Mouse (Mus musculus) neural tube, embryonic 15.5 days (tissue): ENCODE results near the gene Tbx3. TPM values are rescaled to one million over a fixed set of nuclear protein-coding genes. Genes with fewer than 3 reads are reported as not detected.

Source experiments
- ATAC-seq: fragments of 200-750 bp; cut with Nextera tagmentation; 2 replicates; pipeline ENCODE4 v1.8.0; 2017; ENCODE audit warnings: mild to moderate bottlenecking, moderate TSS enrichment, moderate library complexity; ENCODE audit not compliant: low FRiP score
- H3K27ac ChIP-seq: fragments of 300-500 bp; sonication (generic); replicated peaks from 2 replicates; pipeline ENCODE4 v1.5.1; 2015; ENCODE audit warnings: mild to moderate bottlenecking, inconsistent platforms
- H3K27me3 ChIP-seq: fragments of 300-500 bp; sonication (generic); replicated peaks from 2 replicates; pipeline ENCODE4 v1.6.1; 2015; ENCODE audit warnings: inconsistent platforms
- H3K36me3 ChIP-seq: fragments of 300-500 bp; sonication (generic); 2 replicates; pipeline ENCODE4 v1.6.1; 2015; ENCODE audit warnings: inconsistent platforms
- H3K4me1 ChIP-seq: fragments of 300-500 bp; sonication (generic); 2 replicates; pipeline ENCODE4 v1.6.1; 2015; ENCODE audit warnings: inconsistent platforms
- H3K4me2 ChIP-seq: fragments of 300-500 bp; sonication (generic); 2 replicates; pipeline ENCODE4 v1.6.1; 2015; ENCODE audit warnings: inconsistent platforms, mild to moderate bottlenecking, moderate library complexity
- H3K4me3 ChIP-seq: fragments of 300-500 bp; sonication (generic); replicated peaks from 2 replicates; pipeline ENCODE4 v1.5.1; 2015; ENCODE audit warnings: mild to moderate bottlenecking, inconsistent platforms
- H3K9ac ChIP-seq: fragments of 300-500 bp; sonication (generic); replicated peaks from 2 replicates; pipeline ENCODE4 v1.6.1; 2015; ENCODE audit warnings: mild to moderate bottlenecking, inconsistent platforms
- H3K9me3 ChIP-seq: fragments of 300-500 bp; sonication (generic); replicated peaks from 2 replicates; pipeline ENCODE4 v1.6.1; 2016; ENCODE audit warnings: inconsistent platforms
- WGBS: fragments of 180-500 bp; shearing (Covaris S2); methylation state at CpG from one replicate; pipeline ENCODE4 v1.1.7; 2015; ENCODE audit warnings: mixed read lengths; 5-methylcytosine and 5-hydroxymethylcytosine counted together
- polyA plus RNA-seq: library from polyadenylated mRNA; unstranded; fragments of >200 nt; fragmentation: Nextera tagmentation; extraction: Ambion mirVana; gene quantifications from 2 replicates; pipeline ENCODE4 v1.2.1, GENCODE M21; 2015

The Tbx3 gene
- polyA plus RNA-seq, 1 experiment from 2014 or later: 4.1 TPM

DNA sequence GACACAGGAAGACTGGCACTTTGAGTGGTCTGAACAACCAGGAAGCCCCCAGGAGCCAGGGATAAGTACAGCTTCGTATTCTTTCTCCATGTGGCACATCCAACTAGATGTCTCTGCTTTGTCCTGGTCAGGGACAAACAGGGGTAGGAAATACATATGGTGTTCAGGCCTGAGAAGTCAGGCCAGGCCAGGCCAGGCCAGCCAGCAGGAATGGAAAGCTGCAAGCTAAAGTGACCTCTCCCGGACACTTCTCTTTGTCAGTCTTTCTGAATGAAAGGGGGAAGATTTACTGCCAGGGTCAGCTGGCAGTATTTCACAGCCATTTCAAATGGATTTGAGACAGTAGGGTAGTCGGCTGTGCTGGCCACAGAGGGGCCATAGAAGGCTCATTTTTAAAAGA lies 28.8 kb upstream of the Tbx3 start:
- no peak overlapping the region for H3K27ac ChIP-seq
- peaks cover 13% of the 10 kb centered on the region for H3K4me1 ChIP-seq
- H3K9me3 ChIP-seq: no peaks in the 10 kb centered on the region
- no peak overlapping the region for H3K4me2 ChIP-seq
- WGBS: 6% methylated on average over 3 of the region's 3 CpGs
- H3K9ac ChIP-seq: no peak overlapping the region
- H3K4me3 ChIP-seq: no peak overlapping the region
- no peak for ATAC-seq
- peaks cover 9% of the 10 kb centered on the region for H3K27me3 ChIP-seq
- H3K36me3 ChIP-seq: no peaks in the 10 kb centered on the region

GRCm38 (mm10) chr5:119646965-119647364 lies 23.5 kb upstream of the Tbx3 start:
- H3K9ac ChIP-seq: no peak overlapping the region
- H3K4me2 ChIP-seq: no peak overlapping the region
- no peak overlapping the region for H3K4me3 ChIP-seq
- peaks cover 37% of the 10 kb centered on the region for H3K27me3 ChIP-seq
- WGBS: 69% methylated on average over 2 of the region's 2 CpGs
- no peak for ATAC-seq
- H3K9me3 ChIP-seq: no peaks in the 10 kb centered on the region
- no peak overlapping the region for H3K27ac ChIP-seq
- H3K4me1 ChIP-seq: peaks cover 1% of the 10 kb centered on the region; the same call in 1 of the 2 replicates
- no peaks in the 10 kb centered on the region for H3K36me3 ChIP-seq

GRCm38 (mm10) chr5:119651135-119651965 lies 19.1 kb upstream of the Tbx3 start:
- Histone ChIP-seq H3K4me2 (no peak overlapping the region), H3K4me3 (no peak overlapping the region), H3K9me3 (no peaks in the 10 kb centered on the region), H3K4me1 (no peaks in the 10 kb centered on the region), H3K9ac (no peak overlapping the region), H3K27ac (no peak overlapping the region), H3K36me3 (no peaks in the 10 kb centered on the region), H3K27me3 (peaks cover 70% of the 10 kb centered on the region)
- ATAC-seq: no peak
- 40% methylated on average over 13 of the region's 13 CpGs for WGBS

DNA sequence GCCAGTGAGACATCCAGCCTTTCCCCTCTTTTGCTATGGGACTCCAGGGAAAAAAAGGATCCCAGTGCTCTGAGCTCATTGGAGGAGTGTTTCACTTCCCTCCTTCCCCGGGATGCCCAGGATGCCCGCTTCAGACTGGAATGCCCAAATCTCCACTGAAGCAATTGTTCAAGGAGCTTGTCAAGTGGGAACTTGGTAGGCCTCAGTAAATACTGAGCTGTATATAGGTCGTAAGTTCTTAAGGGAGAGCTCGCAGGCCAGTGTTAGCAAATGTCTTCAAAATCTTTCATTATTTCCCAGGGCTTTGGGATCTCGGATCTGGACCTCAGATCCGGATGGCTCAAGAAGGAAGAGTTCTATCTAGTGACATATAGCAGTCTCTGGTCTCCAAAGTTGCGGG lies 14.1 kb upstream of the Tbx3 start:
- no peak for ATAC-seq
- no peak overlapping the region for H3K4me3 ChIP-seq
- H3K9me3 ChIP-seq: no peaks in the 10 kb centered on the region
- peaks cover 91% of the 10 kb centered on the region for H3K27me3 ChIP-seq
- no peak overlapping the region for H3K9ac ChIP-seq
- H3K36me3 ChIP-seq: no peaks in the 10 kb centered on the region
- H3K4me1 ChIP-seq: 0 out of 2 replicates have a peak, but pooled peaks cover 4% of the 10 kb centered on the region
- H3K4me2 ChIP-seq: no peak overlapping the region
- no peak overlapping the region for H3K27ac ChIP-seq
- WGBS: 8% methylated on average over 7 of the region's 7 CpGs

GRCm38 (mm10) chr5:119656856-119657255 lies 13.6 kb upstream of the Tbx3 start:
- H3K9me3 ChIP-seq: no peaks in the 10 kb centered on the region
- peaks cover 89% of the 10 kb centered on the region for H3K27me3 ChIP-seq
- no peak overlapping the region for H3K4me3 ChIP-seq
- H3K36me3 ChIP-seq: no peaks in the 10 kb centered on the region
- WGBS: 2% methylated on average over 21 of the region's 21 CpGs
- H3K4me1 ChIP-seq: 0 out of 2 replicates have a peak, but pooled peaks cover 4% of the 10 kb centered on the region
- H3K9ac ChIP-seq: no peak overlapping the region
- no peak for ATAC-seq
- H3K27ac ChIP-seq: no peak overlapping the region
- no peak overlapping the region for H3K4me2 ChIP-seq

- H3K36me3 ChIP-seq: no peaks in the 10 kb centered on the region
- H3K9ac ChIP-seq: no peak overlapping the region
- H3K4me1 ChIP-seq: 0 out of 2 replicates have a peak, but pooled peaks cover 4% of the 10 kb centered on the region
- no peak for ATAC-seq
- no peak overlapping the region for H3K4me2 ChIP-seq
- 2% methylated on average over 6 of the region's 6 CpGs for WGBS
- no peaks in the 10 kb centered on the region for H3K9me3 ChIP-seq
- H3K27ac ChIP-seq: no peak overlapping the region
- H3K4me3 ChIP-seq: no peak overlapping the region
- peaks cover 91% of the 10 kb centered on the region for H3K27me3 ChIP-seq
These were observed 13.1 kb upstream of the Tbx3 start for GRCm38 (mm10) chr5:119657362-119657761.

GRCm38 (mm10) chr5:119657804-119658203 lies 12.7 kb upstream of the Tbx3 start:
- H3K9me3 ChIP-seq: no peaks in the 10 kb centered on the region
- H3K4me2 ChIP-seq: no peak overlapping the region
- 3% methylated on average over 6 of the region's 6 CpGs for WGBS
- no peak overlapping the region for H3K4me3 ChIP-seq
- no peak overlapping the region for H3K27ac ChIP-seq
- H3K4me1 ChIP-seq: 0 out of 2 replicates have a peak, but pooled peaks cover 4% of the 10 kb centered on the region
- peaks cover 90% of the 10 kb centered on the region for H3K27me3 ChIP-seq
- H3K36me3 ChIP-seq: no peaks in the 10 kb centered on the region
- no peak for ATAC-seq
- H3K9ac ChIP-seq: no peak overlapping the region

GRCm38 (mm10) chr5:119658396-119658795 lies 12.1 kb upstream of the Tbx3 start:
- Histone ChIP-seq H3K4me2 (no peak overlapping the region), H3K27ac (no peak overlapping the region), H3K36me3 (no peaks in the 10 kb centered on the region), H3K4me3 (no peak overlapping the region), H3K9me3 (no peaks in the 10 kb centered on the region), H3K9ac (no peak overlapping the region), H3K27me3 (peaks cover 93% of the 10 kb centered on the region), H3K4me1 (0 out of 2 replicates have a peak, but pooled peaks cover 4% of the 10 kb centered on the region)
- ATAC-seq: no peak
- 1% methylated on average over 5 of the region's 5 CpGs for WGBS

- 2% methylated on average over 3 of the region's 3 CpGs for WGBS
- H3K4me1 ChIP-seq: 0 out of 2 replicates have a peak, but pooled peaks cover 4% of the 10 kb centered on the region
- no peak overlapping the region for H3K4me3 ChIP-seq
- peaks cover 93% of the 10 kb centered on the region for H3K27me3 ChIP-seq
- no peak for ATAC-seq
- H3K9ac ChIP-seq: no peak overlapping the region
- no peaks in the 10 kb centered on the region for H3K9me3 ChIP-seq
- no peak overlapping the region for H3K27ac ChIP-seq
- no peak overlapping the region for H3K4me2 ChIP-seq
- no peaks in the 10 kb centered on the region for H3K36me3 ChIP-seq
These were observed 11.4 kb upstream of the Tbx3 start for GRCm38 (mm10) chr5:119659041-119659440.

DNA sequence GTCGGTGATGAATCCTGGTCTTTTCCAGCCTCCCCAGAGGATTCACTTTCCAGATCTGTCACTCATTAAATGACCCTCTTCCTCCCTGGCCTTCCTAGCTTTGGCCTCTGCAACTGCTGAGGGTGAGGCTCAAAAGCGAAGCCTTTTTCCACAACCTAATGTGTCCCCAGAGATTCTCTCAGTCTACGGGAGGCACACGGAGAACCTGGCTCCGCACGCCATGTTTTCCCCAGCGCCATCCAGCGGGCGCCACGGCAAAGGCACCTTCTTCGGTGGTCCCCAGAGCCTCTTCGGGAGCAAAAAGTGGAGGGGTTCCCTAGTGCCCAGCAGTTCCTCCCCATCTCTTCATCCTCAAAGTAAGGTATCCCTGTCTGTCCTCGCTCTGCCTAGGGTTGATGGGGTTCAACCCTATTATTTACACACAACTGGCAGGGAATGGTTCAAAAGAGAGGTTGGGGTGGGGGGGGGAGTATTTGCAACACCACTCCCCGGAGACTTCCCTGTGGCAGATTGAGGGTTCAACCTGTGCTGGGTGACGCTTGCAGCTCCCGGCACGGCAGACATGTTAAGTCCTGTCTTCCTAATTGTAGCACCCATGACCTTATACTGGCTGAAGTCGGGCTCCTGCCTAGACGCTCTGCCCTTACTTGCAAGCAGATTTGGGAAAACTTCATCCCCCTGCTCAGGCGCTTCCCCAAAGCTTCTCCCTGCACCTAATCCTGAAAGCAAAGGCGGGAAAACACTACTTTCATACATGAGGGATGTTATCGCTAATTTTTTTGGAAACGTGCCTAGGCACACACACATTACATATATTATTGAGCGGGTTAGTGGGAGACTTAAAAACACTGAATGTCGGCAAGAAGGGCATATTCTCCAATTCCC lies 9.7 kb upstream of the Tbx3 start:
- H3K27ac ChIP-seq: no peak overlapping the region
- under 1% methylated on average over 25 of the region's 25 CpGs for WGBS
- H3K9ac ChIP-seq: no peak overlapping the region
- H3K4me3 ChIP-seq: no peak overlapping the region
- H3K9me3 ChIP-seq: no peaks in the 10 kb centered on the region
- no peak overlapping the region for H3K4me2 ChIP-seq
- ATAC-seq: no peak
- H3K27me3 ChIP-seq: peaks cover 93% of the 10 kb centered on the region
- H3K4me1 ChIP-seq: 0 out of 2 replicates have a peak, but pooled peaks cover 4% of the 10 kb centered on the region
- H3K36me3 ChIP-seq: no peaks in the 10 kb centered on the region

DNA sequence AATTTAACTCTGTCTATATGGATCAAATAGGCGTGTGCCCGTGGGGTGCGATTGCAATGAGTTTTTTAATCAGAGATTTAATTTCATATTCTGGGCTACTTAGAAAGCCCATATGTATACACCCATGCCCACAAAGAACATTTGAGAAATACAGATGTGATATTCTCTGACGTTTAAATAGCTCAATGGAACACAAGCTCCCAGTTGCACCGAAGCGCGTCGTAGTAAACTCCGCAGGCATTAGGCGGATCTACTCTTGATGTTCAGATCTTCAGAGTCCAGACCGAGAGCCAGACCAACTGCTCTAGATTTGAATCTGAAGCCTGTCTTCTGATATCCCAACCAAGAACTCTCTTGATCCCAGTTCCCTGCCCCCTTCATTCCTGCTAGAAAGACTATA lies 9.0 kb upstream of the Tbx3 start:
- H3K4me1 ChIP-seq: 0 out of 2 replicates have a peak, but pooled peaks cover 4% of the 10 kb centered on the region
- no peak for ATAC-seq
- H3K27ac ChIP-seq: no peak overlapping the region
- no peaks in the 10 kb centered on the region for H3K36me3 ChIP-seq
- 1% methylated on average over 11 of the region's 11 CpGs for WGBS
- H3K27me3 ChIP-seq: peaks cover 93% of the 10 kb centered on the region
- no peak overlapping the region for H3K9ac ChIP-seq
- H3K4me3 ChIP-seq: no peak overlapping the region
- H3K4me2 ChIP-seq: no peak overlapping the region
- no peaks in the 10 kb centered on the region for H3K9me3 ChIP-seq
